Mouse (Mus musculus) stomach, postnatal 0 days (tissue): ENCODE data around the gene Rsrc1.

ENCODE experiments used
- CTCF ChIP-seq: IDR thresholded peaks from 2 replicates; pipeline ENCODE4 v1.5.1; 2016; ENCODE audit warnings: antibody characterized with exemption, low read depth, mild to moderate bottlenecking, moderate library complexity
- EP300 ChIP-seq: optimal IDR thresholded peaks from 2 replicates; pipeline ENCODE3; 2016; ENCODE audit warnings: antibody characterized with exemption

GRCm38 (mm10) chr3:66964884-66965283 is 16.3 kb upstream of the Rsrc1 start:
- TF ChIP-seq CTCF, result no peak
- TF ChIP-seq EP300, result no peak
